Mouse (Mus musculus) C2C12 (cell line): ENCODE measurements at regions not wholly inside any gene's neighbourhood (a gene's known extent, or its start where the extent isn't known, plus 50 kb on each side); places are given as distances from the start of the nearest gene placed in this dataset.

Experiments used
- H3K27me3 ChIP-seq: one replicate; pipeline ENCODE4 v1.6.1; 2011; ENCODE audit not compliant: control insufficient read depth, insufficient read depth, insufficient read length
- H3K36me3 ChIP-seq: one replicate; pipeline ENCODE4 v1.6.1; 2011; ENCODE audit not compliant: control insufficient read depth, insufficient read depth
- H3K4me3 ChIP-seq: one replicate; pipeline ENCODE4 v1.5.1; 2011; ENCODE audit warnings: mild to moderate bottlenecking, control low read depth; ENCODE audit not compliant: poor library complexity, insufficient read depth, severe bottlenecking
- H3K79me2 ChIP-seq: one replicate; pipeline ENCODE4 v1.6.1; 2011; ENCODE audit not compliant: control insufficient read depth, insufficient read depth
- H3K79me3 ChIP-seq: one replicate; pipeline ENCODE4 v1.6.1; 2011; ENCODE audit warnings: low read depth, control low read depth
- H3ac ChIP-seq: one replicate; pipeline ENCODE3; 2011; ENCODE audit warnings: low read depth; ENCODE audit not compliant: control insufficient read depth, insufficient read length
- CEBPB ChIP-seq: IDR thresholded peaks from one replicate; pipeline ENCODE4 v1.6.1; 2011; ENCODE audit warnings: low read depth, mild to moderate bottlenecking, control low read depth, moderate library complexity
- CTCF ChIP-seq: IDR thresholded peaks from one replicate; pipeline ENCODE4 v1.5.1; 2011; ENCODE audit not compliant: control insufficient read depth, insufficient read depth, insufficient read length
- FOSL1 ChIP-seq: IDR thresholded peaks from one replicate; pipeline ENCODE4 v1.8.0; 2011; ENCODE audit warnings: mild to moderate bottlenecking, low read length; ENCODE audit not compliant: poor library complexity, insufficient read depth, severe bottlenecking
- MAX ChIP-seq: IDR thresholded peaks from one replicate; pipeline ENCODE4 v1.6.1; 2011; ENCODE audit warnings: mild to moderate bottlenecking, control low read depth
- MYOD1 ChIP-seq: IDR thresholded peaks from one replicate; pipeline ENCODE4 v1.6.1; 2011; ENCODE audit warnings: low read depth; ENCODE audit not compliant: control insufficient read depth, insufficient read length
- MYOG ChIP-seq: IDR thresholded peaks from one replicate; pipeline ENCODE4 v1.6.1; 2011; ENCODE audit not compliant: control insufficient read depth, insufficient read length; ENCODE audit errors: extremely low read depth
- USF1 ChIP-seq: IDR thresholded peaks from one replicate; pipeline ENCODE4 v1.6.1; 2011; ENCODE audit warnings: low read depth, mild to moderate bottlenecking, control low read depth, moderate library complexity

- no peaks in the 10 kb centered on the region for H3K36me3 ChIP-seq
- H3ac ChIP-seq = no peak overlapping the region
- no peak for TF ChIP-seq MYOG
- TF ChIP-seq CTCF = no peak
- TF ChIP-seq USF1 = no peak
- no peak for TF ChIP-seq MAX
- TF ChIP-seq CEBPB = no peak
- TF ChIP-seq MYOD1 = no peak
- TF ChIP-seq FOSL1 = no peak
- H3K79me2 ChIP-seq = no peaks in the 10 kb centered on the region
- H3K27me3 ChIP-seq = no peaks in the 10 kb centered on the region
- no peak overlapping the region for H3K4me3 ChIP-seq
- H3K79me3 ChIP-seq = no peaks in the 10 kb centered on the region
Measured at GRCm38 (mm10) chr16:77679234-77679633, 77.3 kb upstream of the Gm11146 start.

- no peaks in the 10 kb centered on the region for H3K27me3 ChIP-seq
- H3K79me3 ChIP-seq = no peaks in the 10 kb centered on the region
- no peak overlapping the region for H3K4me3 ChIP-seq
- no peak overlapping the region for H3ac ChIP-seq
- no peaks in the 10 kb centered on the region for H3K79me2 ChIP-seq
- no peak for TF ChIP-seq FOSL1
- no peak for TF ChIP-seq USF1
- no peaks in the 10 kb centered on the region for H3K36me3 ChIP-seq
Measured at GRCm38 (mm10) chr16:77676805-77677204, 74.9 kb upstream of the Gm11146 start.

GRCm38 (mm10) chr16:77675885-77676597 lies 74.1 kb upstream of the Gm11146 start:
- H3K79me2 ChIP-seq = no peaks in the 10 kb centered on the region

GRCm38 (mm10) chr16:77671253-77671652 lies 69.4 kb upstream of the Gm11146 start:
- no peaks in the 10 kb centered on the region for H3K27me3 ChIP-seq
- no peaks in the 10 kb centered on the region for H3K36me3 ChIP-seq

More at GRCm38 (mm10) chr16:77675885-77676597, 74.1 kb upstream of the Gm11146 start:
- Histone ChIP-seq H3K4me3 (no peak overlapping the region), H3K79me3 (no peaks in the 10 kb centered on the region), H3K27me3 (no peaks in the 10 kb centered on the region), H3K36me3 (no peaks in the 10 kb centered on the region), H3ac (no peak overlapping the region)
- no peak for TF ChIP-seq CTCF
- TF ChIP-seq CEBPB = no peak
- TF ChIP-seq FOSL1 = no peak
- no peak for TF ChIP-seq MAX
- no peak for TF ChIP-seq MYOG
- no peak for TF ChIP-seq MYOD1
- no peak for TF ChIP-seq USF1

GRCm38 (mm10) chr16:77665781-77666180 lies 63.9 kb upstream of the Gm11146 start:
- no peaks in the 10 kb centered on the region for H3K27me3 ChIP-seq
- TF ChIP-seq USF1 = no peak
- TF ChIP-seq CEBPB = no peak
- no peak for TF ChIP-seq MYOG
- no peak for TF ChIP-seq FOSL1
- no peak for TF ChIP-seq MAX
- TF ChIP-seq CTCF = no peak
- no peak for TF ChIP-seq MYOD1
- H3K4me3 ChIP-seq = no peak overlapping the region
- no peaks in the 10 kb centered on the region for H3K79me3 ChIP-seq
- no peaks in the 10 kb centered on the region for H3K36me3 ChIP-seq
- no peaks in the 10 kb centered on the region for H3K79me2 ChIP-seq
- no peak overlapping the region for H3ac ChIP-seq

More at GRCm38 (mm10) chr16:77671253-77671652, 69.4 kb upstream of the Gm11146 start:
- Histone ChIP-seq H3ac (no peak overlapping the region), H3K79me3 (no peaks in the 10 kb centered on the region), H3K4me3 (no peak overlapping the region), H3K79me2 (no peaks in the 10 kb centered on the region)
- TF ChIP-seq MAX = no peak
- no peak for TF ChIP-seq FOSL1
- no peak for TF ChIP-seq USF1
- no peak for TF ChIP-seq CTCF

GRCm38 (mm10) chr16:77662107-77662518 lies 60.2 kb upstream of the Gm11146 start:
- no peaks in the 10 kb centered on the region for H3K79me2 ChIP-seq
- no peaks in the 10 kb centered on the region for H3K36me3 ChIP-seq
- H3K79me3 ChIP-seq = no peaks in the 10 kb centered on the region
- TF ChIP-seq USF1 = no peak
- no peak for TF ChIP-seq MAX
- TF ChIP-seq MYOG = no peak
- TF ChIP-seq CEBPB = no peak
- TF ChIP-seq MYOD1 = no peak
- TF ChIP-seq FOSL1 = no peak
- no peak for TF ChIP-seq CTCF
- no peak overlapping the region for H3ac ChIP-seq
- no peak overlapping the region for H3K4me3 ChIP-seq
- H3K27me3 ChIP-seq = no peaks in the 10 kb centered on the region
